Mouse (Mus musculus): ENCODE results near the gene Stfa3. TPM values are rescaled to one million over a fixed set of nuclear protein-coding genes. Genes with fewer than 3 reads are reported as not detected.

Gene Stfa3
- total RNA-seq (2021) = not detected
- long read RNA-seq, experiment 1 = 0 reads
- long read RNA-seq, experiment 2 = 0 reads

GRCm38 (mm10) chr16:36455342-36455802 is at the start of gene Stfa3:
Stfa3 (minus strand) TSS chr16:36455392.
- intact Hi-C loops (cut with DNase I) = no loop called here
- DNase-seq (ENCODE audit: extremely low spot score in 1 of 2, low spot score in 2 of 2) = no peak
- no peak for TF ChIP-seq CTCF (IDR thresholded peaks at IDR 0.05)
- no peak within 1 kb of the TSS for H3K27ac ChIP-seq
- no peak within 1 kb of the TSS for H3K4me3 ChIP-seq

DNA sequence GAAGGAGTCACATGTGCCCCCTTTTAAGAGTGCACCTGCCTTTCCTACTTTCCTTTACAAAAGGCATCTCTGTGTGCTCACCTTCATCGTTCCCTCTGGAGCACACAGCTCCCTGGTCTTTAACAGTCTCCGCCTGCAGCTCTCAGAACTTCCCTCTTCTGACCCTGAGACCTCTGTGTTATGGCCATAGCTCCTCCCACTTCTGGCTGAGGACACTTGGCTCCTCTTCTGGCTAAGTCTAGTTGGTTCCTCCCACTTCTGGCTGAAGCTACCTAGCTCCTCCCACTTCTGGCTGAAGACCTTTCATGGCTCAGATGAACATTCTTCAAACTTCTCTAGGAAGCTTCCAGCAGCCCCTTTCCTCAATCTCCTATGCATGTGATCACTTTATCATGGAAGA is 47.1 kb upstream of the Stfa3 start:
- intact Hi-C loops (cut with DNase I) = no loop called here
- Histone ChIP-seq H3K27ac (no peak overlapping the region), H3K4me3 (no peak overlapping the region)
- no peak for DNase-seq (ENCODE audit: extremely low spot score in 1 of 2, low spot score in 2 of 2)
- no peak for TF ChIP-seq CTCF (IDR thresholded peaks at IDR 0.05)

DNA sequence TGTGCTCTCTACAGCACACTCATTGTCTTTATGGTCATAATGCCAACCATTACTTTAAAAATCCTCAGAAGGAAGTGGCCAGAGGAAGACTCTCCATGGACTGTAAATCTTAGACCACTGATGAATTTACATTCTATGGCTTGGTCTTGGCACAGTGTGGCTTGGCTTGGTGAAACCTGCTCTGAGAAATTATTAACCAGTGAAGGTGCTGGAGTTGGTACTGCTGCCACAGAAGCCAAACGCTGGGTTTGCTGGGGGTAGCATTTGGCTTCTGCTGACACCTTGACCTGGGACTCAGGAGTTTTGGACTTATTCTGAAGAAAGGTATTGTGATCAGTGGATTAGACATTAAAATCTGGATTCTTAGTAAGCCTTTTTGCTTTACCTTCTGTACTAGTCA is 37.2 kb upstream of the Stfa3 start:
- TF ChIP-seq CTCF (IDR thresholded peaks at IDR 0.05) = no peak
- no peak for DNase-seq (ENCODE audit: extremely low spot score in 1 of 2, low spot score in 2 of 2)
- no peak overlapping the region for H3K27ac ChIP-seq
- intact Hi-C loops (cut with DNase I) = no loop called here
- H3K4me3 ChIP-seq = no peak overlapping the region

- TF ChIP-seq CTCF (IDR thresholded peaks at IDR 0.05) = no peak
- intact Hi-C loops (cut with DNase I) = no loop called here
Measured at GRCm38 (mm10) chr16:36476866-36477265, 21.7 kb upstream of the Stfa3 start.

GRCm38 (mm10) chr16:36475530-36475929 is 20.3 kb upstream of the Stfa3 start:
- intact Hi-C loops (cut with DNase I) = no loop called here
- no peak overlapping the region for H3K27ac ChIP-seq
- DNase-seq (ENCODE audit: extremely low spot score in 1 of 2, low spot score in 2 of 2) = no peak
- no peak for TF ChIP-seq CTCF (IDR thresholded peaks at IDR 0.05)
- no peak overlapping the region for H3K4me3 ChIP-seq

More at GRCm38 (mm10) chr16:36476866-36477265, 21.7 kb upstream of the Stfa3 start:
- no peak overlapping the region for H3K4me3 ChIP-seq
- DNase-seq (ENCODE audit: extremely low spot score in 1 of 2, low spot score in 2 of 2) = no peak
- H3K27ac ChIP-seq = no peak overlapping the region

- Histone ChIP-seq H3K4me3 (no peak overlapping the region), H3K27ac (no peak overlapping the region)
- intact Hi-C loops (cut with DNase I) = loop anchor here (5.0 kb wide), 2 partner anchors 232 to 537 kb away; partner anchors contain the start of gene Polq
- DNase-seq (ENCODE audit: extremely low spot score in 1 of 2, low spot score in 2 of 2) = no peak
- TF ChIP-seq CTCF (IDR thresholded peaks at IDR 0.05) = no peak
Measured at GRCm38 (mm10) chr16:36474849-36475248, 19.7 kb upstream of the Stfa3 start.

GRCm38 (mm10) chr16:36473217-36474216 is 18.3 kb upstream of the Stfa3 start:
- peak; percentile 99 for TF ChIP-seq CTCF (IDR thresholded peaks at IDR 0.05)
- peak; percentile 20 to 42 for DNase-seq (ENCODE audit: extremely low spot score in 1 of 2, low spot score in 2 of 2)
- Histone ChIP-seq H3K4me3 (no peak overlapping the region), H3K27ac (no peak overlapping the region)
- intact Hi-C loops (cut with DNase I) = loop anchor here (1.0 to 5.0 kb wide), 4 partner anchors 149 to 539 kb away; partner anchors contain the start of gene Polq

GRCm38 (mm10) chr16:36471066-36471633 is 16.0 kb upstream of the Stfa3 start:
- H3K27ac ChIP-seq = no peak overlapping the region
- intact Hi-C loops (cut with DNase I) = loop anchor here (5.0 kb wide), 2 partner anchors 236 to 541 kb away; partner anchors contain the start of gene Polq
- no peak for DNase-seq (ENCODE audit: extremely low spot score in 1 of 2, low spot score in 2 of 2)
- TF ChIP-seq CTCF (IDR thresholded peaks at IDR 0.05) = no peak
- no peak overlapping the region for H3K4me3 ChIP-seq

DNA sequence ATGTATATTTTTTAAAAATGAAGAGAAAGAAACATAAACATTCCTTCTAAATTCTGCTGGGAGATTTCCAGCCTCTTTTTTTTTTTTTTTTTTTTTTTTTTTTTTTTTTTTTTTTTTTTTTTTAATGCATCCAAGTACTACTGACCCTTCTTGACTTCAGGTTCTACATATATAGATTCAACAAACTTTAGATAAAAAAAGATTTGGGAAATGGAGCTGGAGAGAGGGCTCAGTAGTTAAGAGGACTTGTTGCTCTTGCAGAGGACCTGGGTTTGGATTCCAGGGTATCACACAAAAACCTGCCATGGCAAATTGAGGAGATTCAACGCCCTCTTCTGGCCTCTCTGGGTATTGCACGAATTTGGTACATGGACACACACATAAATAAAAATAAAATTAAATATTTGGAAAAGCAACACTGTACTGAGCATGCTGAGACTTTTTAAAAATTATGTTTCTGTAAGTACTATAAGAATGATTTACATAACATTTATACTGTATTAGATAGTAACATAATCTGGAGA is 14.8 kb upstream of the Stfa3 start:
- no peak overlapping the region for H3K4me3 ChIP-seq
- H3K27ac ChIP-seq = no peak overlapping the region
- intact Hi-C loops (cut with DNase I) = loop anchor here (5.0 kb wide), 2 partner anchors 237 to 542 kb away; partner anchors contain the start of gene Polq
- no peak for DNase-seq (ENCODE audit: extremely low spot score in 1 of 2, low spot score in 2 of 2)
- TF ChIP-seq CTCF (IDR thresholded peaks at IDR 0.05) = peak; percentile 45

DNA sequence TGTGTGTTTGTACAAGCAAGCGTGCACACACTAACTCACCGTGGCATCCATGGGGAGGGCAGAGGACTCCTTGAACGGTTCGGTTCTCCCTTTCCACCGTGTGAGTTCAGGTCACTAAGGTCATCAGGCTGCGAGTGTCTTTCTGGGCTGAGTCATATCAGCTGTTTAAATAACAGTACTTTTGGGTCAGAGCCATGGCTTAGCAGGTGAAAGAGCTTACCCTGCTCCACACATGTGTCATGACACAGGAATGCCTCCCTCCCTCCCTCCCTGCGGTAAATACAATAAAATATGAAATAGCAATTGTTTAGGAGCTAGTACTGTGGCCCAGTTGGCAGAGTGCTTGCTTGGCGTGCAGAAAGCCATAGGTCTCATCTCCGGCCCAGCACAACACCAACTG is 14.2 kb upstream of the Stfa3 start:
- DNase-seq (ENCODE audit: extremely low spot score in 1 of 2, low spot score in 2 of 2) = no peak
- Histone ChIP-seq H3K4me3 (no peak overlapping the region), H3K27ac (no peak overlapping the region)
- intact Hi-C loops (cut with DNase I) = no loop called here
- TF ChIP-seq CTCF (IDR thresholded peaks at IDR 0.05) = no peak

DNA sequence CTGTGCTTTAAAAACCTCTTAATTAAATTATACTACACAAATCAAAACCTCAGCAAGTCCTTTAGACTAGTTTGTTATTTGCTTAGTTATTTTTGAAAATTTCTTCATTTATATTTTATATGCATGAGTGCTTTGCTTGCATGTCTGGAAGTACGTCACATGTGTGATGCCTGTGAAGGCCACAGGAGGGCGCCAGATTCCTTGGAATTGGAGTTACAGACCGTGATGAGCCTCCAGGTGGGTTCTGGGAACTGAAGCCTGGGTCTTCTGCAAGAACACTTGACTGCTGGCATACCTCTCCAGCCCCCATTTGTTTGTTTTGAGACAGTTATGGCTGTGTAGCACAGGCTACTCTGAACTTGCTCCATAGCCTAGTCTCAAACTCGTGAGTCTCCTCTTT is 13.7 kb upstream of the Stfa3 start:
- Histone ChIP-seq H3K27ac (no peak overlapping the region), H3K4me3 (no peak overlapping the region)
- TF ChIP-seq CTCF (IDR thresholded peaks at IDR 0.05) = peak; percentile 33
- DNase-seq (ENCODE audit: extremely low spot score in 1 of 2, low spot score in 2 of 2) = no peak
- intact Hi-C loops (cut with DNase I) = no loop called here

GRCm38 (mm10) chr16:36467936-36468335 is 12.7 kb upstream of the Stfa3 start:
- TF ChIP-seq CTCF (IDR thresholded peaks at IDR 0.05) = no peak
- intact Hi-C loops (cut with DNase I) = no loop called here
- DNase-seq (ENCODE audit: extremely low spot score in 1 of 2, low spot score in 2 of 2) = no peak
- Histone ChIP-seq H3K27ac (no peak overlapping the region), H3K4me3 (no peak overlapping the region)

Data from left cerebral cortex, adult 2 months (tissue).